Mouse (Mus musculus) kidney, adult 9 months (tissue): ENCODE measurements around the gene Irf1.

ENCODE experiments used
- DNase-seq: peaks from one replicate; pipeline ENCODE4 v3.0.0; 2022

Irf1 gene

DNA sequence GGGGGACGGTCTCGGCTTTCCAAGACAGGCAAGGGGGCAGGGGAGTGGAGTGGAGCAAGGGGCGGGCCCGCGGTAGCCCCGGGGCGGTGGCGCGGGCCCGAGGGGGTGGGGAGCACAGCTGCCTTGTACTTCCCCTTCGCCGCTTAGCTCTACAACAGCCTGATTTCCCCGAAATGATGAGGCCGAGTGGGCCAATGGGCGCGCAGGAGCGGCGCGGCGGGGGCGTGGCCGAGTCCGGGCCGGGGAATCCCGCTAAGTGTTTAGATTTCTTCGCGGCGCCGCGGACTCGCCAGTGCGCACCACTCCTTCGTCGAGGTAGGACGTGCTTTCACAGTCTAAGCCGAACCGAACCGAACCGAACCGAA, at the start of gene Irf1:
TSS of gene Irf1 (plus strand) at position 255 of the 365 bp plus-strand sequence.
- peak; percentile 92 for DNase-seq

DNA sequence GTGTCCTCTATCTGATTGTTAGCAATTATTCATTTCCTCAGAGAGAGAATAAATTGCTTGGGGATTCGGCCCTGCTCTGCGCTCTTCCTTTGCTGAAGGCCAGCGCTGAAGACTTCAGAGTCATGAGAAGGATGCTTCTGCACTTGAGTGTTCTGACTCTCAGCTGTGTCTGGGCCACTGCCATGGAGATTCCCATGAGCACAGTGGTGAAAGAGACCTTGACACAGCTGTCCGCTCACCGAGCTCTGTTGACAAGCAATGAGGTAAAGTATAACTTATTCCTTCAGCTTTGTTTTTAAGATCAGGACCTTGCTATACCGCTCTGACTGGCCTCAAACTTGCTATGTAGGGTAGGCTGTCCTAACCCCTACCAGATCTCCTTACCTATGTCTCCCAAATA, 49.1 kb upstream of the Irf1 start, which contains the start of gene Il5:
TSS of gene Il5 (plus strand) at position 80 of the 400 bp plus-strand sequence.
- no peak for DNase-seq

GRCm38 (mm10) chr11:53731457-53731856, 38.4 kb upstream of the Irf1 start:
- no peak for DNase-seq

DNA sequence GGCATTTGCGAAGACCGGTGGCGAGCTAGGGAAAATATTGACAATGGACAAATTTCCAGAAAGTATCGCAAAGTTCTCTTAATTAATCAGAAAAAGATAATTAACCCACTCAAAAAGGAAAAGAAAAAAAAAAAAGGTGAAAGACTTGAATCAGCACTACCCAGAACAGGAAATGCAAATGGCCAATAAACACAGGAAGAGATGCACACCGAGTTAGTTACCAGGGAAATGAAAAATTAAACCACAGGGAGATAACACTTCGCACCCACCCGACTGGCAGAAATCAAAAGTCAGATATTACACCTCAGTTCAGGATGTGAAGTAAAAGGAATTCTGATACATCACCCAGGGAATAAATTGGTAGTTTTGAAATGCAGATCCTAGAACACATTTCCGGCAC, 37.6 kb upstream of the Irf1 start:
- DNase-seq, result no peak

DNA sequence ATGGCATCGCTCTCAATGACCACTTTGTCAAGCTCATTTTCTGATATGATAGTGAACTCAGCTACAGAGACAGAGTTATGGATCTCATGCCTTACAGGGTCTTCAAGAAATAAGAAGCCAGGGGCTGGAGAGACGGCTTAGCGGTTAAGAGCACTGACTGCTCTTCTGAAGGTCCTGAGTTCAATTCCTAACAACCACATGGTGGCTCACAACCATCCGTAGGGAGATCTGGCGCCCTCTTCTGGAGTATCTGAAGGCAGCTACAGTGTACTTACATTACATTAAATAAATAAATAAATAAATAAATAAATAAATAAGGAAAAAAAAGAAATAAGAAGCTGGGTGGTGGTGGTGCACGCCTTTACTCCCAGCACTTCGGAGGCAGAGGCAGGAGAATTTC, 36.0 kb upstream of the Irf1 start:
- DNase-seq, result no peak

DNA sequence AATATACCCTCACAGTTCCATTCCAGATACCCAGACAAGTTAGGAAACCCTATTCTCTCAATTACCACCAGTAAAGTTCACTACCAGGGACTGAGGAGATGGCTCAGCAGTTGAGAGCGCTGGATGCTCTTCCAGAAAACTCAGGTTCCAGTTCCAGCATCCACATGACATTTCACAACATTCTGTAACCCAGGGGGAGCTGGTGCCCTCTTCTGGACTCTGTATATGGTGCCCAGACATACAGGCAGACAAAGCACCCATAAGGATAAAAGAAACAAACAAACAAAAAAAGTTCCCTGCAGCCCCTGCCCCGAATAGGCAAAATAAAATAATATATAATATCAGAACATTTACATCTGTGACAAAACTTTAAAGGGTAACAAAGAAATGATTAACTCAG, 35.4 kb upstream of the Irf1 start:
- no peak for DNase-seq

DNA sequence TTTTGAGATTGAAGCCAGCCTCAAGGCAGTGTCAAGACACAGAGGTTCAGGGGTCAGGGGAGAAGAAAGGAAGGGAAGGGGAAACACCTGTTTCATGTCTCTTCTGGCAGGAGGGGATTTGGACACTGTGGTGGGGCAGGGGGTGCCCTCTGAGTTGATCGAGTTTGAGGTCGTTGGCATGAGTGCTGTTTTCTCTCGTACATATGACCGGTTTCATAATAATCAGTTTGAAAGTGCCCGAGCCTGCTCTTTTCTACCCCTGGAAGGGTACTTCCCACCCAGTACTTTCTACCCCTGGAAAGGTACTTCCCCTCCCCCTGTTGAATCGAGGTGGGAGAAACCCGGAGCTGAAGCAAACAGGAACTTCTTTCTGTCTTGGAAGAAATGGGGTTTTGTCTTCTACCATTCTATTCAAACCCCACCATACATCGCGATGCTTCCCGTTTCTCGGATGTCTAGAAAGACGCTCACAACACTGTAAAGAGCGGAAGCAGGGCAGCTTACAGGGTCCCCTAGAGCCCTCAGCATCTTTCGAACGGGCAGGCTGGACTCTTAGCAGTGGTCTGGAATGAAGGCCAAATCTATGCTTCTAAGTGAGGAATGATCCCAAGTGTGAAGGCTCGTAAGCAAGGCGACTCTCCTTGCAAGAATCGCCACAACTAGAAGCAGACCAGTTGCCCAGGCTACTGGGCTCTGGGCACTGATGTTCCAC, 34.7 kb upstream of the Irf1 start:
- no peak for DNase-seq

DNA sequence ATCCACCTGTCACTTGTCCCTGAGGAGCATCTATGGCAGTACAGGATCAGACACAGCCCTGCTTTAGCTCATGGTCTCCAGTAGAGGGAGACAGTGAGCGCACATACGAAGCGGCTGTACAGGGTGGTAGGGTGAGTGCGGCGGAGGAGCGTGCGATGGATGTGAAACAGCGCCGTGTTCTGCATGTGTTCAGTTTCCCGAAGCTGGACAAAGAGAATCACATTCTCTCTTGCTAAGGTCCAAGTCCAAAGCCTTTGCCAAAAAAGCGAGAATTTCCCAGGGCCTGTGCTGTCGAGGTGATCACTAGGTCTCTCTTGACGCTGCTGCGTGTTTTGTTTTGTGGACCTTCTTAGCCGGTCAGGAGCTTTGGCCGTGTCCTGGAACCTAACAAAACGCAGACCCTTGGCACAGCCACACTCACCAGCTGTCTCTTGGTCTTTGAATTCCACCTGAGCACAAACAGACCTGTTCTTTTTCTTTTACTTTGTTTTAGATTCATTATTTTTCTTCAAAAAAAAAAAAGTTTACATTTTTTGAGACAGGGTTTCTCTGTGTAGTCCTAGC, 34.0 kb upstream of the Irf1 start:
- peak; percentile 55 for DNase-seq

GRCm38 (mm10) chr11:53736771-53737572, 32.8 kb upstream of the Irf1 start:
- peak; percentile 88 for DNase-seq

DNA sequence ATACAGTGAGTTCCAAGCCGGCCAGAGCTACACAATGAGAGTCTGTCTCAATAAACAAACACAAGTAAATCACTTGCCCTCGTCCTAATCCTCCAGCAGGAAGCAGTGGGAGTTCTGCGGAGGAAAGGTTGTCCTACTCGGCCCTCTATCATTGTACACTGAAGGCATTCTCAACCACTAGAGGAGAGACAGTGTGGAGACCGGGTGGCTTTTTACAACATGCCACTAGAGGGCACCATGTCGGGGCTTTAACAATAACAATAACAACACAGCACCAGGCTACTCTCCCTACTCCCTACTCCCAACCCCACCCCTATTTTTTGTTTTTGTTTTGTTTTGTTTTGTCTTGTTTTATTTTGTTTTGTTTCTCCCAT, 32.3 kb upstream of the Irf1 start:
- DNase-seq, result peak; percentile 67

DNA sequence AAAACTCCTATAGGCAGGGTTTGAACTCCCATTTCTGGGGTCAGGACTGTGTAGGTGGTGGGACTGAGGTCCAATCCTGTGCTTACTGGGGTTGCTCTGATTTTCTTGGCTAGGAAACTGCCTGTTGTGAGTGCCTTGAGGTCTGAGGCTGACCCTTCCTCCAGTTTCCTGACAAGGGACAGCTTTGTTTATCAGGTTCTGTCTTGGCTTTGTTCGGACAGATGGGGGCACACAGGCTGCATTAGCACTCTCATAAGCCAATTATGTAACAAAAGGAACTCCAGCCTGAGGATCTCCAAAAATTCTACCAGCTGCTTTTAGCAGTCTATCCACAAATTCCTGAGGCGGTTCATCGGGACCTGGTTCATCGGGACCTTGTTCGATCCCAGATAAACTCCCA, 27.5 kb upstream of the Irf1 start:
- DNase-seq, result peak; percentile 30

DNA sequence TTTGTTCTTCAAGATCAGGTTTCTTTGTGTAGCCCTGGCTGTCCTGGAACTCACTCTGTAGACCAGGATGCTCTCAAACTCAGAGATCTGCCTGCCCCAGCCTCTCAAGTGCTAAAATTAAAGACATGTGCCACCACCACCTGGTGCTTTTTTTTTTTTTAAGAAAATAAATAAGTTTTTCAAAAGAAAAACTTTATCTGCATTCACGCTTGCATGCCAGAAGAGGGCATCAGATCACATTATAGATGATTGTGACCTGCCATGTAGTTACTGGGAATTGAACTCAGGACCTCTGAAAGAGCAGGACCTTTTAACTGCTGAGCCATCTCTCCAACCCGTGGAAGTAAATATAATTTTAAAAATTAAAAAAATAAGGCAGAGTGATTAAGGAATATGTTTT, 24.6 kb upstream of the Irf1 start:
- DNase-seq, result no peak

- DNase-seq, result no peak
Observed at GRCm38 (mm10) chr11:53747985-53748384, 21.8 kb upstream of the Irf1 start.

DNA sequence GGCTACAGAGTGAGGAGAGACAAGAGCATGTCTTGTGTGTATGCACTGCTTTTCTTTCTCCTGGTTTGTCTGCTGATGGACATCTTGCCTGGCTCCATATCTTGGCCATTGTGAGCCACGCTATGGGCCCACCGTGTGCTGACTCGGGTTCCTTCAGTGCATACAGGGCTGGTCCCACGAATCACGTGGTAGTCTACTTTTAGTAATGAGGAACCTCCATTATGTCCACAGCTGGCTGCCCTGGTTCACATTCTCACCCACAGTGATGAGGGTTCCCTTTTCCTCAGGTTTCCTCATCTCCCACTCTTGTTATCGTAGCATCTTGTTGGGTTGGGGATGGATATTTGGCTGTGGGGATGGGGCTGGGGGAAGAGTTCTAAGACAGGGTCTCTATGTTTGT, 21.2 kb upstream of the Irf1 start:
- DNase-seq, result no peak

GRCm38 (mm10) chr11:53749306-53749705, 20.5 kb upstream of the Irf1 start:
- no peak for DNase-seq

DNA sequence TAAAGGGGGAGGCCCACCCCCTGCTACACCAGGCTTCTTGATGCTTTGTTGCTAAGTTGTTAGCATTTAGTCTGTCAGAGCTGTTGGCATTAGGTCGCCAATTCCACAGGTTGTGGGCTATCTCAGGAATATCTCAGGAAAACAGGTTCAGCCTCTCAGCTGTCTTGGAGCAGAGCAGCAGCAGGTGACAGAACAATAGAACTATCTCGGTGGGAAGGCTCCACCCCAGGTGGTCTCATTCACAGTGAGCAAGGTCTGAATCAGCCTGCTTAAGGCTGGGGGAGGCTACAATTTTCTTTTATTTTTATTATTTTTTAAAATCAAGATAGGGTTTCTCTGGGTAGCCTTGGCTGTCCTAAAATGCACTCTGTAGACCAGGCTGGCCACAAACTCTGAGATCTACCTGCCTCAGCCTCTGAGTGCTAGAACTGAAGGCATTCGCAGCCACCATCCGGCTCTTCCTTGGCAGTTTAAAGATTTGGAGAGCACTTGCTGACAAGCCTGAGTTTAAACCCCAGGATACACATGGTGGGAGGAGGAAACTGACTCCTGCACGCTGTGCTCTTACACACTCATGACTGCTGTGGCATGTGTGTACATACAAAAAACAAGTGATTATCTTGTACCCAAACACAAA, 20.0 kb upstream of the Irf1 start:
- DNase-seq, result no peak

GRCm38 (mm10) chr11:53755011-53755595, 14.7 kb upstream of the Irf1 start:
- DNase-seq, result no peak

DNA sequence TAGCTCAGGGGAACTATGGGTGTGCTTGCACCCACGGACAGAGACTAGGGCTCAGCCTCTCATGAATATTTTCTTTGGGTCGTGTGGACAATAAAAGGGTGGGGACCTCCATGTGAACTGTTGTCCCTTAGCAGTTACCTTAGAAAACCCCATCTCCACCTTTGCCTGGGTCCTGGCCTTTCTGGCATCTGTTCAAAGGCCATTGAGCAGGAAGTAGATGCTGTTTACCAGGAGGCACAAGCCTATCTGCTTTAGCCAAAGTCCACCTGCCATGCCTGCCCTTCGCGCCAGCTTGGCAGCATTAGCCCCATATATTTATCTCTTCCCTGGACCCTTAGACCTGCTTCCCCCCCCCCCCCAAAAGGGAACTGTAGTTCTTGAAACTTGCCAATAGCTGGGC, 12.2 kb upstream of the Irf1 start:
- DNase-seq, result peak; percentile 43

DNA sequence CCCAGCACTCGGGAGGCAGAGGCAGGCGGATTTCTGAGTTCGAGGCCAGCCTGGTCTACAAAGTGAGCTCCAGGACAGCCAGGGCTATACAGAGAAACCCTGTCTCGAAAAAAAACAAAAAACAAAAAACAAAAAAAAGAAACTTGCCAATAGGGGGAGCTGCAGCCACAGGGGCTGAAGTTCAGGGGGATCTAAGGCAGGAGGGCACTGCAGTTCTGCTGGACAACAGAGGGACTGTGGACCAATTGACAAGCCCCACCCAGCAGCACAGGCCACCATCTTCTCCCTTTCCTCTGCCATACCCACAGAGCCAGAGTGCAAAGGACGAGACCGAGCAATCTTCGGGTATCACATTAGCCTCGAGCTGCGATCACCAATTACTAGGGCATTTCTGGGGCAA, 11.8 kb upstream of the Irf1 start:
- DNase-seq, result peak; percentile 42

- DNase-seq, result peak; percentile 61
Observed at GRCm38 (mm10) chr11:53758791-53759351, 10.9 kb upstream of the Irf1 start.

- no peak for DNase-seq
Observed at GRCm38 (mm10) chr11:53759545-53760406, 10.0 kb upstream of the Irf1 start.

GRCm38 (mm10) chr11:53761284-53761683, 8.5 kb upstream of the Irf1 start:
- no peak for DNase-seq
